Mouse (Mus musculus) liver, embryonic 13.5 days (tissue): ENCODE measurements at regions not wholly inside any gene's neighbourhood (a gene's known extent, or its start where the extent isn't known, plus 50 kb on each side); places are given as distances from the start of the nearest gene placed in this dataset.

Experiments
- ATAC-seq: fragments of 200-750 bp; cut with Nextera tagmentation; 2 replicates; pipeline ENCODE4 v1.8.0; 2017; ENCODE audit warnings: low read depth, mild to moderate bottlenecking, moderate number of reproducible peaks, moderate library complexity
- DNase-seq: peaks from one replicate; pipeline ENCODE4 v3.0.0; 2022
- H3K27ac ChIP-seq: fragments of 300-500 bp; sonication (generic); 2 replicates; pipeline ENCODE4 v1.5.1; 2015; ENCODE audit warnings: moderate library complexity, mild to moderate bottlenecking, inconsistent platforms
- H3K27me3 ChIP-seq: fragments of 300-500 bp; sonication (generic); 2 replicates; pipeline ENCODE4 v1.6.1; 2015; ENCODE audit warnings: mild to moderate bottlenecking, inconsistent platforms
- H3K36me3 ChIP-seq: fragments of 300-500 bp; sonication (generic); 2 replicates; pipeline ENCODE4 v1.6.1; 2015; ENCODE audit warnings: mild to moderate bottlenecking, inconsistent platforms
- H3K4me1 ChIP-seq: fragments of 300-500 bp; sonication (generic); replicated peaks from 2 replicates; pipeline ENCODE4 v1.6.1; 2015; ENCODE audit warnings: inconsistent platforms
- H3K4me2 ChIP-seq: fragments of 300-500 bp; sonication (generic); 2 replicates; pipeline ENCODE4 v1.6.1; 2015; ENCODE audit warnings: inconsistent platforms, mild to moderate bottlenecking, moderate library complexity
- H3K4me3 ChIP-seq: fragments of 300-500 bp; sonication (generic); replicated peaks from 2 replicates; pipeline ENCODE4 v1.5.1; 2015; ENCODE audit warnings: mild to moderate bottlenecking, inconsistent platforms
- H3K9ac ChIP-seq: fragments of 300-500 bp; sonication (generic); 2 replicates; pipeline ENCODE4 v1.6.1; 2015; ENCODE audit warnings: mild to moderate bottlenecking, inconsistent platforms
- H3K9me3 ChIP-seq: fragments of 300-500 bp; sonication (generic); replicated peaks from 2 replicates; pipeline ENCODE4 v1.6.1; 2016; ENCODE audit warnings: inconsistent platforms
- WGBS: fragments of 180-500 bp; shearing (Covaris S2); methylation state at CpG from one replicate; pipeline ENCODE4 v1.1.7; 2015; ENCODE audit not compliant: insufficient replicate concordance; 5-methylcytosine and 5-hydroxymethylcytosine counted together

- Histone ChIP-seq H3K27me3 (no peaks in the 10 kb centered on the region), H3K4me3 (no peak overlapping the region), H3K27ac (no peak overlapping the region), H3K4me2 (no peak overlapping the region), H3K36me3 (no peaks in the 10 kb centered on the region), H3K4me1 (no peaks in the 10 kb centered on the region), H3K9me3 (no peaks in the 10 kb centered on the region), H3K9ac (no peak overlapping the region)
- DNase-seq (no peak), ATAC-seq (no peak)
- WGBS, result 40% methylated on average over 4 of the region's 4 CpGs
Observed at GRCm38 (mm10) chr10:29921658-29922057, 278.7 kb downstream of the Cenpw start.

GRCm38 (mm10) chr10:29897780-29898363 lies 302.5 kb downstream of the Cenpw start:
- Histone ChIP-seq H3K27me3 (no peaks in the 10 kb centered on the region), H3K9me3 (no peaks in the 10 kb centered on the region), H3K36me3 (no peaks in the 10 kb centered on the region), H3K4me2 (no peak overlapping the region), H3K4me1 (no peaks in the 10 kb centered on the region), H3K4me3 (no peak overlapping the region), H3K27ac (no peak overlapping the region), H3K9ac (no peak overlapping the region)
- DNase-seq (no peak), ATAC-seq (no peak)
- WGBS, result 39% methylated on average over 1 of the region's 1 CpGs

GRCm38 (mm10) chr10:29864566-29864965 lies 328.9 kb upstream of the Rspo3 start:
- no peak overlapping the region for H3K27ac ChIP-seq
- no peak for DNase-seq
- no peaks in the 10 kb centered on the region for H3K27me3 ChIP-seq
- no peak overlapping the region for H3K4me2 ChIP-seq
- H3K4me1 ChIP-seq, result no peaks in the 10 kb centered on the region
- no peaks in the 10 kb centered on the region for H3K9me3 ChIP-seq
- H3K4me3 ChIP-seq, result no peak overlapping the region
- H3K9ac ChIP-seq, result no peak overlapping the region
- no peak for ATAC-seq
- H3K36me3 ChIP-seq, result no peaks in the 10 kb centered on the region

- H3K27ac ChIP-seq, result no peak overlapping the region
- 8% methylated on average over 2 of the region's 2 CpGs for WGBS
- ATAC-seq (no peak), DNase-seq (no peak)
- H3K9ac ChIP-seq, result no peak overlapping the region
- no peaks in the 10 kb centered on the region for H3K36me3 ChIP-seq
- no peaks in the 10 kb centered on the region for H3K9me3 ChIP-seq
- no peaks in the 10 kb centered on the region for H3K27me3 ChIP-seq
- no peak overlapping the region for H3K4me2 ChIP-seq
- H3K4me3 ChIP-seq, result no peak overlapping the region
- H3K4me1 ChIP-seq, result no peaks in the 10 kb centered on the region
Observed at GRCm38 (mm10) chr10:29855749-29856313, 320.2 kb upstream of the Rspo3 start.

GRCm38 (mm10) chr10:29852516-29852915 lies 316.8 kb upstream of the Rspo3 start:
- no peaks in the 10 kb centered on the region for H3K4me1 ChIP-seq
- H3K4me2 ChIP-seq, result no peak overlapping the region
- DNase-seq (no peak), ATAC-seq (no peak)
- no peak overlapping the region for H3K27ac ChIP-seq
- no peak overlapping the region for H3K4me3 ChIP-seq
- 54% methylated on average over 2 of the region's 2 CpGs for WGBS
- no peaks in the 10 kb centered on the region for H3K36me3 ChIP-seq
- H3K27me3 ChIP-seq, result no peaks in the 10 kb centered on the region
- H3K9ac ChIP-seq, result no peak overlapping the region
- H3K9me3 ChIP-seq, result no peaks in the 10 kb centered on the region

GRCm38 (mm10) chr10:29824939-29825658 lies 289.4 kb upstream of the Rspo3 start:
- Histone ChIP-seq H3K4me1 (no peaks in the 10 kb centered on the region), H3K9me3 (no peaks in the 10 kb centered on the region), H3K27ac (no peak overlapping the region), H3K4me3 (no peak overlapping the region), H3K36me3 (no peaks in the 10 kb centered on the region), H3K9ac (no peak overlapping the region), H3K27me3 (no peaks in the 10 kb centered on the region), H3K4me2 (no peak overlapping the region)
- DNase-seq (no peak), ATAC-seq (no peak)
- WGBS, result 58% methylated on average over 5 of the region's 5 CpGs

GRCm38 (mm10) chr10:29824413-29824812 lies 288.7 kb upstream of the Rspo3 start:
- Histone ChIP-seq H3K27me3 (no peaks in the 10 kb centered on the region), H3K27ac (no peak overlapping the region)
- ATAC-seq, result no peak

GRCm38 (mm10) chr10:29823177-29823576 lies 287.5 kb upstream of the Rspo3 start:
- no peak for DNase-seq
- H3K4me1 ChIP-seq, result no peaks in the 10 kb centered on the region
- no peak overlapping the region for H3K27ac ChIP-seq
- no peak overlapping the region for H3K4me3 ChIP-seq
- no peak for ATAC-seq
- H3K27me3 ChIP-seq, result no peaks in the 10 kb centered on the region
- no peak overlapping the region for H3K9ac ChIP-seq
- H3K9me3 ChIP-seq, result no peaks in the 10 kb centered on the region
- no peak overlapping the region for H3K4me2 ChIP-seq
- 57% methylated on average over 2 of the region's 2 CpGs for WGBS
- H3K36me3 ChIP-seq, result no peaks in the 10 kb centered on the region

More at GRCm38 (mm10) chr10:29824413-29824812, 288.7 kb upstream of the Rspo3 start:
- no peak overlapping the region for H3K4me3 ChIP-seq
- no peaks in the 10 kb centered on the region for H3K36me3 ChIP-seq
- no peak for DNase-seq
- H3K4me2 ChIP-seq, result no peak overlapping the region
- no peak overlapping the region for H3K9ac ChIP-seq
- H3K9me3 ChIP-seq, result no peaks in the 10 kb centered on the region
- H3K4me1 ChIP-seq, result no peaks in the 10 kb centered on the region

- ATAC-seq (no peak), DNase-seq (no peak)
- Histone ChIP-seq H3K9ac (no peak overlapping the region), H3K4me1 (no peaks in the 10 kb centered on the region), H3K36me3 (no peaks in the 10 kb centered on the region), H3K9me3 (no peaks in the 10 kb centered on the region), H3K4me2 (no peak overlapping the region), H3K27ac (no peak overlapping the region), H3K4me3 (no peak overlapping the region), H3K27me3 (no peaks in the 10 kb centered on the region)
- 38% methylated on average over 6 of the region's 6 CpGs for WGBS
Observed at GRCm38 (mm10) chr10:29803915-29804545, 268.4 kb upstream of the Rspo3 start.

- H3K4me3 ChIP-seq, result no peak overlapping the region
- H3K4me2 ChIP-seq, result no peak overlapping the region
- 70% methylated on average over 3 of the region's 3 CpGs for WGBS
- H3K36me3 ChIP-seq, result no peaks in the 10 kb centered on the region
- no peaks in the 10 kb centered on the region for H3K27me3 ChIP-seq
- no peaks in the 10 kb centered on the region for H3K9me3 ChIP-seq
- no peaks in the 10 kb centered on the region for H3K4me1 ChIP-seq
- ATAC-seq (no peak), DNase-seq (no peak)
- H3K9ac ChIP-seq, result no peak overlapping the region
- H3K27ac ChIP-seq, result no peak overlapping the region
Observed at GRCm38 (mm10) chr10:29802637-29803036, 267.0 kb upstream of the Rspo3 start.

GRCm38 (mm10) chr10:29794663-29795062 lies 259.0 kb upstream of the Rspo3 start:
- H3K27ac ChIP-seq, result no peak overlapping the region
- no peak for DNase-seq
- no peak overlapping the region for H3K9ac ChIP-seq
- H3K4me2 ChIP-seq, result no peak overlapping the region
- H3K4me3 ChIP-seq, result no peak overlapping the region
- no peaks in the 10 kb centered on the region for H3K9me3 ChIP-seq
- whole genome bisulfite sequencing, result 65% methylated on average over 1 of the region's 1 CpGs
- no peak for ATAC-seq
- H3K36me3 ChIP-seq, result no peaks in the 10 kb centered on the region
- no peaks in the 10 kb centered on the region for H3K4me1 ChIP-seq
- H3K27me3 ChIP-seq, result no peaks in the 10 kb centered on the region
